Mouse (Mus musculus) heart, embryonic 16.5 days (tissue): ENCODE measurements around the gene Ceacam1. TPM values are rescaled to one million over a fixed set of nuclear protein-coding genes. Genes with fewer than 3 reads are reported as not detected.

Experiments used
- ATAC-seq: fragments of 200-750 bp; cut with Nextera tagmentation; replicated peaks from 2 replicates; pipeline ENCODE4 v1.8.0; 2017; ENCODE audit warnings: moderate number of reproducible peaks; ENCODE audit not compliant: insufficient read depth, low FRiP score; ENCODE audit errors: extremely low read depth
- H3K27ac ChIP-seq: fragments of 300-500 bp; sonication (generic); 2 replicates; pipeline ENCODE4 v1.5.1; 2014; ENCODE audit warnings: mild to moderate bottlenecking, low read length, control low read depth, moderate library complexity
- H3K27me3 ChIP-seq: fragments of 300-500 bp; sonication (generic); 2 replicates; pipeline ENCODE4 v1.6.1; 2014; ENCODE audit warnings: low read length, mixed read lengths; ENCODE audit not compliant: control insufficient read depth, insufficient read depth
- H3K36me3 ChIP-seq: fragments of 300-500 bp; sonication (generic); 2 replicates; pipeline ENCODE4 v1.6.1; 2014; ENCODE audit not compliant: control insufficient read depth, insufficient read depth
- H3K4me1 ChIP-seq: fragments of 300-500 bp; sonication (generic); 2 replicates; pipeline ENCODE4 v1.6.1; 2014; ENCODE audit warnings: low read length, mixed read lengths; ENCODE audit not compliant: control insufficient read depth, insufficient read depth
- H3K4me2 ChIP-seq: fragments of 300-500 bp; sonication (generic); 2 replicates; pipeline ENCODE4 v1.6.1; 2014; ENCODE audit warnings: low read depth, mild to moderate bottlenecking, control low read depth, low read length
- H3K4me3 ChIP-seq: fragments of 300-500 bp; sonication (generic); 2 replicates; pipeline ENCODE4 v1.5.1; 2014; ENCODE audit warnings: mild to moderate bottlenecking, control low read depth, low read length
- H3K9ac ChIP-seq: fragments of 300-500 bp; sonication (generic); 2 replicates; pipeline ENCODE4 v1.6.1; 2014; ENCODE audit warnings: low read length, control low read depth
- H3K9me3 ChIP-seq: fragments of 300-500 bp; sonication (generic); replicated peaks from 2 replicates; pipeline ENCODE4 v1.6.1; 2016; ENCODE audit warnings: low read length; ENCODE audit not compliant: control insufficient read depth
- WGBS: fragments of 180-500 bp; shearing (Covaris S2); extraction: QIAGEN DNeasy Blood & Tissue Kit; methylation state at CpG from one replicate; pipeline ENCODE4 v1.1.7; 2014; 5-methylcytosine and 5-hydroxymethylcytosine counted together
- polyA plus RNA-seq: library from polyadenylated mRNA; unstranded; fragments of >200 nt; fragmentation: Nextera tagmentation; extraction: Ambion mirVana; gene quantifications from 2 replicates; pipeline ENCODE4 v1.2.1, GENCODE M21; 2015

The Ceacam1 gene
- polyA plus RNA-seq, 1 experiment from 2014 or later, result 4.8 TPM

DNA sequence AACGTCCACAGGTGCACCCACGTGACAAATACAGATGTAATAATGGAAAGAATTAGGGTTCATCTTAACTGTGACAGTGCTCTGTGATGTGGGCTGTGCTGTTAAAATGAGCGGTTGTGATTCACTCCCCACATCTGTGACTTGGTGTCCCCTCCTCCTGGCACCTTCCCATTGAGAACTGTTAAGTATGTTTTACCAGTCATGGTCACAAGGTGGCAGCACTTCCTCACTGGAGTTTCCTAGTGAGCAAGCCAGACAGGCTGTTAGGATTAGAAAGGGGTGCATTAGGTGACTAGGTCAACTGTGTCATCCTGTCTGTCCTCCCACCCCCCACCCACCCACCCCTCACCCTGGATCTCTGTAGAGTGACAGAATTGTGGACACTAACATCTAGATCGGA is 53.0 kb downstream of the Ceacam1 start:
- H3K27me3 ChIP-seq, result peaks cover 11% of the 10 kb centered on the region
- H3K4me1 ChIP-seq, result no peaks in the 10 kb centered on the region
- H3K9ac ChIP-seq, result no peak overlapping the region
- no peak overlapping the region for H3K4me2 ChIP-seq
- no peaks in the 10 kb centered on the region for H3K36me3 ChIP-seq
- H3K27ac ChIP-seq, result no peak overlapping the region
- no peak for ATAC-seq
- no peak overlapping the region for H3K4me3 ChIP-seq
- WGBS, result 32% methylated on average over 4 of the region's 4 CpGs
- H3K9me3 ChIP-seq, result no peaks in the 10 kb centered on the region

DNA sequence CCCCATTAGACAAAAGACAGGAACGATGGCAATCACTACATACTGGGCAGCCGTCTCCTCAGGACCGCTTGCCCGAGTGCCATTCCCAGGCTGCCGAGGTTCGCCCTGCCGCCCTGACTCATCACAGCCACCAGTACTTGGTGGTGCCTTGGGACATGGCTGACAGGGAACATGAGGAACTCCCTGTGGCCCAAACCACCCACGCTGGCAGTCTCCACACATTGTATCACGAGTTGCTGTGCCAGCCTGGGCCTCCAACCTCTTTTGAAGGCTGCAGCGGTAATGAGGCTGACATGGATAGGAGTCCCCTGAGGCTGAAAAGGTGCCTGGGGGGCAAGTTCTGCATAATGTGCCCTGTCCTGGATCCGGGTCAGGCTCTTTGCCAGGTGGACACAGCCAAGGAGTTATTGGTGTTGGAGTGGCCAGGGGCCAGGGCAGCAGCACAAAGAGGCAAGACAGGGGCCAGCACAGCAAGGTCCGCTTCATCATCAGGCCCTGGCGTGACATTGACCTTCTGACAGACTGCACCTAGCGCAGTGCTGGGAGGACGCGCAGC is 55.0 kb downstream of the Ceacam1 start:
- WGBS, result 67% methylated on average over 16 of the region's 16 CpGs
- ATAC-seq, result no peak

DNA sequence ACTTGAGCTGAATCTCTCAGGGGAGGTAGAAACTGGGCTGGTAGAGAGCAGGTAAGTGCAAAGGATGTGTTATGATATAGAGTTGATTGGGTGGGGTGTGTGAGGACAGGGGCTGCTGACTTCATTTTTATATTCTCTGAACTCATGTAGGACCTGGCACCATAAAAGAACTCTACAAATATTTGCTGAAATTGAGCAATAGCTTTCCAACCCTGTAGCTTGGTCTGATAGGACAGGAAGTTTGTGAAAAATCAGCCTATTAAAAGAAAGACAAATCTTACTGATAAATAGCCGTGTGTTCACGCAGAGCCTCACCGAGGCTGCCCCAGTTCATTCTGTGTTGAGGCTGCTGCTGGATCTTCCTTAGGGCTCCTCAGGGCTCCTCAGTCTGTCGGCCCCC is 57.5 kb downstream of the Ceacam1 start:
- Histone ChIP-seq H3K9me3 (no peaks in the 10 kb centered on the region), H3K4me2 (no peak overlapping the region), H3K4me3 (no peak overlapping the region), H3K27me3 (peaks cover 11% of the 10 kb centered on the region), H3K9ac (no peak overlapping the region), H3K4me1 (no peaks in the 10 kb centered on the region), H3K36me3 (no peaks in the 10 kb centered on the region), H3K27ac (no peak overlapping the region)
- ATAC-seq, result no peak
- 73% methylated on average over 4 of the region's 4 CpGs for WGBS

More for the DNA sequence above, 55.0 kb downstream of the Ceacam1 start:
- Histone ChIP-seq H3K4me1 (no peaks in the 10 kb centered on the region), H3K4me2 (no peak overlapping the region), H3K9ac (no peak overlapping the region), H3K36me3 (no peaks in the 10 kb centered on the region), H3K27ac (no peak overlapping the region), H3K4me3 (no peak overlapping the region), H3K9me3 (no peaks in the 10 kb centered on the region), H3K27me3 (peaks cover 11% of the 10 kb centered on the region)

DNA sequence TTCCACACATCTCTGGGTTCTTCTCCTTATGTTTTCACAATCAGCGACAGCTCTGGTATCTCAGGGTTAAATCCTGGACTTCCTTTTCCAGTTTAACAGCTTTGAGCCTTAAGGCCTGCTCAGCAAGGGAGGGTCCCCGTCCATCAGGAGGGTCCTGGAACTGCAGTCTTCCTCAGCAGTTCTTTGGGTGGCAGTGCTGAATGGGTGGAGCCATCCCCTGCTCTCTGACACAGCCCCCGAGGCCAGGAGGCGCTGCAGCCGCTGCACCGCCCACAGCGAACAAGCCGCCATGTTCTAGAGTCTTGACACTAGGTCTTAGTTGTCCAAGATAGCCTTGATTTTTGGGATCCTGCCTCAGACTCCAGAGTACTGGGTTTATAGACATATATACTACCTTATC is 57.9 kb downstream of the Ceacam1 start:
- Histone ChIP-seq H3K27me3 (peaks cover 11% of the 10 kb centered on the region), H3K4me3 (no peak overlapping the region), H3K27ac (no peak overlapping the region), H3K36me3 (no peaks in the 10 kb centered on the region), H3K4me2 (no peak overlapping the region), H3K4me1 (no peaks in the 10 kb centered on the region), H3K9ac (no peak overlapping the region), H3K9me3 (no peaks in the 10 kb centered on the region)
- WGBS, result 72% methylated on average over 8 of the region's 8 CpGs
- ATAC-seq, result no peak

DNA sequence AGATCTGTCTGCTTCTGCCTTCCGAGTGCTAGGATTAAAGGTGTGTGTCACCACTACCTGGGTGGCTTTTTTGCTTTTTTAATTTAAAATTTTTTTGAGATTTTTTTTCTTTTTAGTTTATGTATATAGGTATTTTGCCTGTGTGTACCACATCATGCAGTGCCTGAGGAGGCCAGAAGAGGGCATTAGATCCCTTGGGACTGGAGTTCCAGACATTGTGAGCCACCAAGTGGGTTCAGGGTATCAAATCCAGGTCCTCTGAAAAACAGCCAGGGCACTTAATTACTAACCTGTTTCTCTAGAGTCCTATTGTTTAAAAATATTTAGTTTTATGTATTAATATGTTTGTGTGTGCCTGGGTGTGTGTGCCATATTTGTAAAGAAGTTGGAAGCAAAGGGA is 59.8 kb downstream of the Ceacam1 start:
- no peaks in the 10 kb centered on the region for H3K4me1 ChIP-seq
- H3K9ac ChIP-seq, result no peak overlapping the region
- H3K27ac ChIP-seq, result no peak overlapping the region
- H3K4me3 ChIP-seq, result no peak overlapping the region
- no peaks in the 10 kb centered on the region for H3K9me3 ChIP-seq
- H3K36me3 ChIP-seq, result no peaks in the 10 kb centered on the region
- H3K4me2 ChIP-seq, result no peak overlapping the region
- ATAC-seq, result no peak
- WGBS, result 62% methylated on average over 1 of the region's 1 CpGs
- H3K27me3 ChIP-seq, result peaks cover 7% of the 10 kb centered on the region

DNA sequence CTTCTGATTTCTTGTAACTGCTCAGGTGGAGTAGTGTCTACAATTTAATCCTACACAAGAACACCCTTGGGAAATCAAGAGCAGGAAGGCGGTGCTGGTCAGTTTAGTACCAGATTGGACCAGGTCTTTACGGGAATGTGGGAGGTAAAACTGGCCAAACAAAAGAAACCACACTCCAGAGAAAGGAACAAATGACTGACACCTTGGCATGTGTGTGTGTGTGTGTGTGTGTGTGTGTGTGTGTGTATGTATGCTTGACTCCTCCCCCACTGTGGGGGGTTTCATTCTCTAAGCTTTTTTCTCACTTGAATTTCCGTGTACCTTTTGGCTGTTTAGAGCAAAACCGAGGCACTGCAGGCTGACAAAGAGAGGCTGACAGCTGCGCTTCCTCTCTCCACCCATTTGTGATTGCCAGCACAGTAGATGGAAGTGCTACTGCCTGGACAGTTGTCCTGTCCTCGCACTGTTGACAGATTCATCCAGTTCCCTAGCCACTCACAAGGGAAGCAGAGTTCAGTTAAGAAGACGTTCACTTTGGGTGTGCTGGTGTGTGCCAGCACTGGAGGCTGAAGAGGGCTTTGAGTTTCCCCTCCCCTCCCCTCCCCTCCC is 64.5 kb downstream of the Ceacam1 start, which contains the start of gene Cxcl17:
Cxcl17 (minus strand) TSS at position 54 of the 609 bp plus-strand sequence.
- no peak for ATAC-seq
- Histone ChIP-seq H3K27me3 (no peaks in the 10 kb centered on the region), H3K9me3 (no peaks in the 10 kb centered on the region), H3K4me2 (no peak within 1 kb of the TSS), H3K4me1 (no peaks in the 10 kb centered on the region), H3K36me3 (no peaks in the 10 kb centered on the region), H3K27ac (no peak within 1 kb of the TSS), H3K9ac (no peak within 1 kb of the TSS), H3K4me3 (no peak within 1 kb of the TSS)
- 32% methylated on average over 7 of the region's 7 CpGs for WGBS

DNA sequence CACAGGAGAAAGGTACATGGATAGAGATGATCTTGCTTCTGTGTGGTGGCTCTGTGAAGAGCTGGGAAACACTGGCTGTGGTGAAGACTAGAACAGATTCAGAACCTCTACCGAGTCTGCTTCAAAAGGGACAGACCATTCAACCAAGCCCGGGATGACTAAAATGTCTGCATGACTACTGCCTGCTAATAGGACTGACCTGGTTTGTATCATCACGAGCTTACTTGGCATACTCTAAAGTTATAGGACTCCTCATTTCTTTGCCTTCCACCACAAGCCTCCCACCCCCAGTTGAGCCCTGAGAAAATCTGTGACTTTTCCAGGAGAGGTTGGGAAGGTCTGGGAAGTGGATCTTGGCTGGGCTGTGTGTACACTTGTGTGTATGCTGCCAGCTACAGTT is 65.5 kb downstream of the Ceacam1 start:
- no peak overlapping the region for H3K27ac ChIP-seq
- 78% methylated on average over 3 of the region's 3 CpGs for WGBS
- H3K4me1 ChIP-seq, result no peaks in the 10 kb centered on the region
- no peak overlapping the region for H3K4me3 ChIP-seq
- no peak for ATAC-seq
- H3K36me3 ChIP-seq, result no peaks in the 10 kb centered on the region
- no peaks in the 10 kb centered on the region for H3K27me3 ChIP-seq
- H3K9ac ChIP-seq, result no peak overlapping the region
- no peak overlapping the region for H3K4me2 ChIP-seq
- H3K9me3 ChIP-seq, result no peaks in the 10 kb centered on the region

Other genes with a start within 250 kb of the Ceacam1 start
- gene Gsk3a, start 239.8 kb downstream of the Ceacam1 start, polyA plus RNA-seq, result 6.7 and 6.8 TPM in 2 replicates
- gene Erf, start 226.8 kb downstream of the Ceacam1 start, polyA plus RNA-seq, result 8.5 and 11.2 TPM in 2 replicates
- 22.7 and 24.7 TPM in 2 replicates for gene Cic, start 209.9 kb downstream of the Ceacam1 start, polyA plus RNA-seq
- 111 and 121 TPM in 2 replicates for gene Pafah1b3, start 179.6 kb downstream of the Ceacam1 start, polyA plus RNA-seq
- gene Prr19, start 176.2 kb downstream of the Ceacam1 start, polyA plus RNA-seq, result not detected in 2 replicates
- gene Tmem145, start 171.5 kb downstream of the Ceacam1 start, polyA plus RNA-seq, result 0.08 and 0.20 TPM in 2 replicates
- 7.4 and 8.7 TPM in 2 replicates for gene Megf8, start 160.4 kb downstream of the Ceacam1 start, polyA plus RNA-seq
- gene Cnfn, start 107.9 kb downstream of the Ceacam1 start, polyA plus RNA-seq, result 0.74 and 0.87 TPM in 2 replicates
- gene Lipe, start 78.9 kb downstream of the Ceacam1 start, polyA plus RNA-seq, result 8.3 and 8.6 TPM in 2 replicates
- 0.38 and 0.41 TPM in 2 replicates for gene Cxcl17, start 64.7 kb downstream of the Ceacam1 start, polyA plus RNA-seq
- not detected in 2 replicates for gene Ceacam2, start 62.3 kb upstream of the Ceacam1 start, polyA plus RNA-seq
- 0.21 TPM in 1 of 2 replicates, not detected in the other for gene Erich4, start 138.3 kb upstream of the Ceacam1 start, polyA plus RNA-seq
- gene Dmac2, start 141.8 kb upstream of the Ceacam1 start, polyA plus RNA-seq, result 58.6 and 63.6 TPM in 2 replicates
- gene B3gnt8, start 149.1 kb upstream of the Ceacam1 start, polyA plus RNA-seq, result 9.0 and 9.1 TPM in 2 replicates
- 72.1 and 74.4 TPM in 2 replicates for gene Bckdha, start 181.4 kb upstream of the Ceacam1 start, polyA plus RNA-seq
- 42.5 and 44.6 TPM in 2 replicates for gene Exosc5, start 181.6 kb upstream of the Ceacam1 start, polyA plus RNA-seq
- 2.1 and 2.2 TPM in 2 replicates for gene Tmem91, start 197.6 kb upstream of the Ceacam1 start, polyA plus RNA-seq
- gene B9d2, start 203.2 kb upstream of the Ceacam1 start, polyA plus RNA-seq, result 30.3 and 32.0 TPM in 2 replicates
- gene Tgfb1, start 209.4 kb upstream of the Ceacam1 start, polyA plus RNA-seq, result 3.6 and 3.8 TPM in 2 replicates
- 19.9 and 23.0 TPM in 2 replicates for gene Ccdc97, start 241.5 kb upstream of the Ceacam1 start, polyA plus RNA-seq